Mouse (Mus musculus) liver, embryonic 15.5 days (tissue): Measurements from ENCODE around the gene S100a11. TPM values are rescaled to one million over a fixed set of nuclear protein-coding genes. Genes with fewer than 3 reads are reported as not detected.
"Not testable (repeated sequence)": the region's sequence is repeated elsewhere in the genome, so short reads cannot be mapped to it uniquely, and the experiment has no call there.

Experiments used
- ATAC-seq: fragments of 200-750 bp; cut with Nextera tagmentation; 2 replicates; pipeline ENCODE4 v1.8.0; 2017; ENCODE audit warnings: moderate number of reproducible peaks, mild to moderate bottlenecking, moderate library complexity; ENCODE audit not compliant: insufficient read depth
- H3K27ac ChIP-seq: fragments of 300-500 bp; sonication (generic); replicated peaks from 2 replicates; pipeline ENCODE4 v1.5.1; 2015; ENCODE audit warnings: mild to moderate bottlenecking, inconsistent platforms
- H3K27me3 ChIP-seq: fragments of 300-500 bp; sonication (generic); 2 replicates; pipeline ENCODE4 v1.6.1; 2015; ENCODE audit warnings: mild to moderate bottlenecking, inconsistent platforms
- H3K36me3 ChIP-seq: fragments of 300-500 bp; sonication (generic); replicated peaks from 2 replicates; pipeline ENCODE4 v1.6.1; 2015; ENCODE audit warnings: moderate library complexity, mild to moderate bottlenecking, inconsistent platforms
- H3K4me1 ChIP-seq: fragments of 300-500 bp; sonication (generic); replicated peaks from 2 replicates; pipeline ENCODE4 v1.6.1; 2015; ENCODE audit warnings: inconsistent platforms
- H3K4me2 ChIP-seq: fragments of 300-500 bp; sonication (generic); 2 replicates; pipeline ENCODE4 v1.6.1; 2015; ENCODE audit warnings: moderate library complexity, mild to moderate bottlenecking, inconsistent platforms
- H3K4me3 ChIP-seq: fragments of 300-500 bp; sonication (generic); replicated peaks from 2 replicates; pipeline ENCODE4 v1.5.1; 2015; ENCODE audit warnings: mild to moderate bottlenecking, inconsistent platforms
- H3K9ac ChIP-seq: fragments of 300-500 bp; sonication (generic); 2 replicates; pipeline ENCODE4 v1.6.1; 2015; ENCODE audit warnings: moderate library complexity, mild to moderate bottlenecking, inconsistent platforms
- H3K9me3 ChIP-seq: fragments of 300-500 bp; sonication (generic); replicated peaks from 2 replicates; pipeline ENCODE4 v1.6.1; 2016; ENCODE audit warnings: inconsistent platforms
- WGBS: fragments of 180-500 bp; shearing (Covaris S2); methylation state at CpG from one replicate; pipeline ENCODE4 v1.1.7; 2015; ENCODE audit warnings: mixed read lengths; ENCODE audit not compliant: insufficient replicate concordance; 5-methylcytosine and 5-hydroxymethylcytosine counted together
- polyA plus RNA-seq: library from polyadenylated mRNA; unstranded; fragments of >200 nt; fragmentation: Nextera tagmentation; extraction: Ambion mirVana; gene quantifications from 2 replicates; pipeline ENCODE4 v1.2.1, GENCODE M21; 2015

S100a11 gene
- polyA plus RNA-seq, 1 experiment from 2014 or later, result 201 TPM

DNA sequence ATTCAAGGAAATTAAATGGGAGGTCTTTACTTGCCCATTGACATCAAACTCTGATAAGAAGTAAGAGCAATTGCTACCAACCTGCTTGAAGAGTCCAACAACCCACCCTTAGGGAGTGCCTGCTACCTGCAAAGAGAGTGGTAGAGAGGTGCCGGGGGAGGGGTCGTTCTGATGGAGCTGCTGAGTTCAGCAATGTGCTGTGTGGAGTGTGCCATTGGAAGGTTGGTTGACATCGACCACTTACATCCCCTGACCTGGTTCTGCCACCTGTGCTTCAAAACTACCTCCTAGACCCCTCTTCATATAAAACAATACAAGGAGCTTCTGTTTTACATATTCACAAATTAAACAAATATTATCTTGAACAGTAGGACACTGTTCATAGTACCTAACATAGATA lies 7.0 kb downstream of the S100a11 start:
- Histone ChIP-seq H3K4me1 (no peaks in the 10 kb centered on the region; the same call in 1 of the 2 replicates), H3K36me3 (0 out of 2 replicates have a peak, but pooled peaks cover 6% of the 10 kb centered on the region), H3K4me3 (no peak overlapping the region), H3K9ac (no peak overlapping the region), H3K9me3 (no peaks in the 10 kb centered on the region), H3K4me2 (no peak overlapping the region), H3K27ac (no peak overlapping the region), H3K27me3 (no peaks in the 10 kb centered on the region)
- 57% methylated on average over 3 of the region's 3 CpGs for WGBS
- ATAC-seq, result no peak

GRCm38 (mm10) chr3:93528807-93529206 lies 8.5 kb downstream of the S100a11 start:
- Histone ChIP-seq H3K9ac (no peak overlapping the region), H3K9me3 (no peaks in the 10 kb centered on the region), H3K36me3 (0 out of 2 replicates have a peak, but pooled peaks cover 6% of the 10 kb centered on the region), H3K27ac (no peak overlapping the region), H3K4me1 (no peaks in the 10 kb centered on the region), H3K4me3 (no peak overlapping the region), H3K27me3 (no peaks in the 10 kb centered on the region), H3K4me2 (no peak overlapping the region)
- WGBS, result 53% methylated on average over 5 of the region's 5 CpGs
- ATAC-seq, result no peak

- no peak for ATAC-seq
- Histone ChIP-seq H3K9ac (no peak overlapping the region), H3K4me3 (no peak overlapping the region), H3K4me1 (no peaks in the 10 kb centered on the region), H3K4me2 (no peak overlapping the region), H3K27me3 (no peaks in the 10 kb centered on the region), H3K9me3 (no peaks in the 10 kb centered on the region), H3K36me3 (no peaks in the 10 kb centered on the region), H3K27ac (no peak overlapping the region)
- WGBS, result 48% methylated on average over 2 of the region's 2 CpGs
These were observed 16.8 kb downstream of the S100a11 start for GRCm38 (mm10) chr3:93537068-93537576.

GRCm38 (mm10) chr3:93538486-93538885 lies 18.2 kb downstream of the S100a11 start:
- Histone ChIP-seq H3K27ac (no peak overlapping the region), H3K4me3 (no peak overlapping the region), H3K4me2 (no peak overlapping the region), H3K4me1 (no peaks in the 10 kb centered on the region), H3K9ac (no peak overlapping the region), H3K27me3 (no peaks in the 10 kb centered on the region), H3K9me3 (no peaks in the 10 kb centered on the region), H3K36me3 (no peaks in the 10 kb centered on the region)
- 73% methylated on average over 2 of the region's 2 CpGs for WGBS
- ATAC-seq, result no peak

DNA sequence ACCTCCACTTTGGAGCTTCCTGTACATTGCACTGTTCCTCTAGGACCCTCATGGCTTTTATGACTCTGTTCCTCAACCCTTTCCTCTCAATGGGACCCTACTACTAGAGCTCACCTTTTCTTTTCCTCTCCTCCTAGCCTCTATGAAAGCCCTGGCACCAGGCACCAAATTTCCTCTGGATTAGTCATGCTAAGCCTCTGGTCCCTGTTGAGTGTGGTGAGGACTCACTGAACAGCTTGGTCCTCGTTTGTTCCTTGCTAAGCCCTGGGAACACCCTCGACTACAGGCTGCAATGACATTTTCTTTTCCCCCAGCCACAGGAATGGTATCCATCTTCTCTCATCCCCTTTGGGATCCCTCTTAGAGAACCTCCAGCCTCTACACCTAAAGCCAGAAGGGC lies 21.2 kb downstream of the S100a11 start:
- no peak overlapping the region for H3K9ac ChIP-seq
- WGBS, result 50% methylated on average over 2 of the region's 2 CpGs
- no peak for ATAC-seq
- H3K4me3 ChIP-seq, result no peak overlapping the region
- no peak overlapping the region for H3K4me2 ChIP-seq
- H3K27me3 ChIP-seq, result no peaks in the 10 kb centered on the region
- no peak overlapping the region for H3K27ac ChIP-seq
- no peaks in the 10 kb centered on the region for H3K36me3 ChIP-seq
- H3K9me3 ChIP-seq, result no peaks in the 10 kb centered on the region
- no peaks in the 10 kb centered on the region for H3K4me1 ChIP-seq

DNA sequence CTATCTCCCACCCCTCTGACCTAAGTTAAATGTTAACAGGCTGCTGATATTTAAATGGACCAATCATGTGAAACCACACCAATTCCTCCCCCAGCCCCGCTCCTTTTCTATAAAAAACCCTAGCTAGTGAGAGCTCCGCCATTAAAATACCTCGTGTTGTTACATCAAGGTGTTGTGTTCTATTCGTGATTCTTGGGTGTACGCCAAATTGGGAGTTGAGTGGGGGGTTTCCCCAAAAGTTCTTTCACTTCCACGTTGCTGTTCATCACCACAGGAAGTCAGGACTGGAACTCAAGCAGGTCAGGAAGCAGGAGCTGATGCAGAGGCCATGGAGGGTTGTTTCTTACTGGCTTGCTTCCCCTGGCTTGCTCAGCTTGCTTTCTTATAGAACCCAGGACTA lies 23.9 kb downstream of the S100a11 start:
- not testable (repeated sequence) for H3K4me1 ChIP-seq, H3K27me3 ChIP-seq, H3K27ac ChIP-seq, H3K4me3 ChIP-seq, ATAC-seq, H3K36me3 ChIP-seq, H3K9me3 ChIP-seq, H3K9ac ChIP-seq, H3K4me2 ChIP-seq
- 57% methylated on average over 6 of the region's 6 CpGs for WGBS

DNA sequence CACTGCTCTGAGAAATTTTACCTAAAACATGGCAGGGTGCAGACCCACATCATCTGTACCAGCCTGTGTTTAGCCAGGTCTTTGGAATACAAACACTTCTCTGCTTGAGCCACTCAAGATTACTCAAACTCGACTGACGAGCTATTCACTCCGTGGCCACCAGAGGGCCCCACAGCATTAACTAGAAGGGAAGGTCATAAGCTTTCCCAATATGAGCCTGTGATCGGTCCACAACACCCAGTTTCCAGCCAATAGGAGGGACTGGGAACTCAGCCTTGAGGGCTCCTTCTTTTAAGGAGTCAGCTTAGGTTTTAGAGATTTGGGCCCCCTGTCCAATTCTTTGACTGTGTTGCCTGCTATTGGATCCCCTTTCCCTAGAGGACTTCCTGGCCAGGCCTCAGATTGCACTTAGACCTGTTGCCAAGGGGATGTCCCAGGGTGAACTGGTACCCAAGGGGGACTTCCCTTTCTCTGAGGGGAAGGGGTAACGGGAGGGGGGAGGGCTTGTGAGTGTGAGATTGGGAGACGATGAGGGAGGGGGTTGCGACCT lies 26.9 kb downstream of the S100a11 start:
- no peaks in the 10 kb centered on the region for H3K36me3 ChIP-seq
- no peak for ATAC-seq
- no peak overlapping the region for H3K4me2 ChIP-seq
- 20% methylated on average over 7 of the region's 7 CpGs for WGBS
- no peak overlapping the region for H3K4me3 ChIP-seq
- H3K27ac ChIP-seq, result no peak overlapping the region
- H3K27me3 ChIP-seq, result no peaks in the 10 kb centered on the region
- H3K9ac ChIP-seq, result no peak overlapping the region
- H3K9me3 ChIP-seq, result no peaks in the 10 kb centered on the region
- H3K4me1 ChIP-seq, result no peaks in the 10 kb centered on the region

DNA sequence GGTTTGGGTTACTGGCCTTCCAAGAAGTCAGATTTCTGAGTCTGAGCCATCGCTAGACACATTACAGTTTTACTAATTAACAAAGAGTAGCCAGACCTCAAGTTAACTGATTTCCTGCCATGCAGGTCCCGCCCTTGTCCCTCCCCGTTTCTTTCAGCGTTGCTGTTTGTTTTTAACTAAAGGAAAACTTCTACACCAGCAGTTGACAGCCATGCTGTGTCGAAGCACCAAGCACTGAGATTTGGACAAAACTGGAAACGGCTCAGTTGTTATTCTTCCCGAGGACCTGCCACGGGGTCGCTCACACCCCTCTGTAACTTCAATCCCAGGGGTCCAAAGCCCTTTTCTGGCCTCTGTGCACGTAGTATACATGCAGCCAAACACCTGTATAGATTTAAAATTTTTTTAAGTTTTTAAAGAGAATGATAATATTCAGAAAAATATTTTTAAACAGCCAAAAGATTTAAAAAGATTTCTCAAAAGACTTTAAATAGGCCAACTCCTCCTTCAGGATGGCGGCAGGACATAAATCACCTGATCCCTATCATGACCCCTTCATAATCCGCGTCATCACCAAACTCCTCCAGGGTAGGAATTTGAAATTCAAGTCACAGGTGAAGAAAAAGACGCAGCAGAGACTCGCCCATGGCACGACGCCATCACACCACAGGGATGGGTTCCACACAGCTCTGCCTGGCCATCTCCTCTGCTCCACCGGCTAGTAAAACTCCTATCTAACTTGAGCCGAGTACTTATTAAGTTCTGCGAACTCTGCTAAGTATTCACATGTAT lies 27.7 kb downstream of the S100a11 start:
- Histone ChIP-seq H3K9ac (no peak overlapping the region), H3K4me3 (no peak overlapping the region), H3K4me2 (no peak overlapping the region), H3K36me3 (no peaks in the 10 kb centered on the region), H3K27ac (no peak overlapping the region), H3K27me3 (no peaks in the 10 kb centered on the region), H3K4me1 (no peaks in the 10 kb centered on the region), H3K9me3 (no peaks in the 10 kb centered on the region)
- ATAC-seq, result no peak
- 46% methylated on average over 20 of the region's 20 CpGs for WGBS

DNA sequence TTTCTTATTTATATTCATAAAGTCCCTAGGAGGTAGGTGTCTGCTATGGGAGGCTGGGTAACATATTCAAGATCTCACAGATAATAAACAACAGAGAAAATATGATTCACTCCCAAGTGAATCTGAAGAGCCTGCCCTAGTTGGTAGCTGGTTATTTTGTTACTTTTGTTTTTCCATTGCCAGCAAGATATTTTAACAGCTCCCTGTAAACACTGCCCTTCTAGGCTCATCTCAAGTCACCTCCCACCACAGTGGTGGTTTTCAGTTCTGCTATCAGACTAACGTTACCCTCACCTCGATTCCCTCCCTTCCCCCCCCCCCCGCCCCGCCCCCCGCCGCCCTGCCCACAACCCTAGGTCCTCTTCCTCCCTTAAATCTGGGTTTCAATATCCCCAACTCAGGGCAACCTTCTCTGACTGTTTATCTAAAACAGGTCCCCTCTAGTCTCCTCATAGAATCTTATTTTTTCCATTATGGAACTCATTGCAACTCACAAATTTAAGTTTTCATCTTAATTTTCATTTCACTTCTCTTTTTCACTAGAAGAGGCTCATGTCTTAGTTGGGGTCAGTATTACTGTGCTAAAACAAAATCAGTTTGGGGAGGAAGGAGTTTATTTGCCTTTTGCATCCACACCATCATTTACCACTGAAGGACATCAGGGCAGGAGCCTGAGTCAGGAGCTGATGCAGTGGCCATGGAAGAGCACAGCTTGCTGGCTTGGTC lies 28.4 kb downstream of the S100a11 start:
- H3K27me3 ChIP-seq, result no peaks in the 10 kb centered on the region
- no peak overlapping the region for H3K4me2 ChIP-seq
- no peaks in the 10 kb centered on the region for H3K4me1 ChIP-seq
- ATAC-seq, result no peak
- H3K4me3 ChIP-seq, result no peak overlapping the region
- no peak overlapping the region for H3K9ac ChIP-seq
- WGBS, result 0% methylated on average over 2 of the region's 6 CpGs
- no peaks in the 10 kb centered on the region for H3K36me3 ChIP-seq
- no peaks in the 10 kb centered on the region for H3K9me3 ChIP-seq
- H3K27ac ChIP-seq, result no peak overlapping the region

DNA sequence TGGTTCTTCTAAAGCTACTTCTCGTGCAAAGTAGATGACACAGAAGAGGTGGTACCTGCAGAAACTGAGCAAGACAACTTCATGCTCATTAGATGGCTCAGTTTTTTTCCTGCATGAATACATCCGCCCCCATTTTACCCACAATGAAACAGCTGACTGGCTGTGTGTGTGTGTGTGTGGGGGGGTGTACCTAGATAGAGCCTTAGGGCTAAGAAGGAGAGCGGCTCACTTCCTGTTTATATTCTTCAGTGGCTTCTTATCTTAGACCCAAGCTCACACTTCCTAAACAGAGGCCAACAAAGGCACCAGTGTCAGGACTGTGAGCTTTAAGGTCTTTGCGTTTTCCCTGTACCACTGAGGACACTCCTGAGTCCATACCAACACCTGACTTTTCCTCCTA lies 29.7 kb downstream of the S100a11 start:
- no peak for ATAC-seq
- Histone ChIP-seq H3K36me3 (no peaks in the 10 kb centered on the region), H3K27me3 (no peaks in the 10 kb centered on the region), H3K4me1 (peaks cover 7% of the 10 kb centered on the region), H3K4me2 (no peak overlapping the region), H3K9ac (no peak overlapping the region), H3K27ac (no peak overlapping the region), H3K4me3 (no peak overlapping the region), H3K9me3 (no peaks in the 10 kb centered on the region)
- WGBS, result 11% methylated on average over 4 of the region's 4 CpGs
